Mouse (Mus musculus): Measurements from ENCODE around the gene Timm9. TPM values are rescaled to one million over a fixed set of nuclear protein-coding genes. Genes with fewer than 3 reads are reported as not detected.
"Not testable (repeated sequence)": the region's sequence is repeated elsewhere in the genome, so short reads cannot be mapped to it uniquely, and the experiment has no call there.

The Timm9 gene
- total and polyA plus RNA-seq, 3 experiments = 68.4 to 147 TPM; not detected in 1

GRCm38 (mm10) chr12:71113074-71113473 is 23.4 kb downstream of the Timm9 start (continued):
- TF ChIP-seq TCF12 (IDR thresholded peaks at IDR 0.05; ENCODE audit: low read depth, low read length) = peak; percentile 24; the same call in 1 of the 2 replicates
- peak; percentile 17; the same call in 1 of the 2 replicates for TF ChIP-seq HCFC1 (IDR thresholded peaks at IDR 0.05; ENCODE audit: low read depth, low read length)

GRCm38 (mm10) chr12:71111331-71111730 is 25.2 kb downstream of the Timm9 start, which contains the start of gene Tomm20l:
TSS of gene Tomm20l (plus strand) at chr12:71111428.
- H3K27me3 ChIP-seq (ENCODE audit: control insufficient read depth in 1 of 2, insufficient read depth in 2 of 2, low read length in 2 of 2) = no peaks in the 10 kb centered on the region
- no peak within 1 kb of the TSS for H3K4me3 ChIP-seq (ENCODE audit: control insufficient read depth in 1 of 2, insufficient read depth in 1 of 2, low read depth in 2 of 2, low read length in 2 of 2)
- H3K36me3 ChIP-seq (ENCODE audit: control insufficient read depth in 1 of 2, insufficient read depth in 2 of 2, low read length in 2 of 2) = peaks cover 0 to 6% of the 10 kb centered on the region in 2 experiments; a peak in 2 of 4 replicates
- H3K27ac ChIP-seq (ENCODE audit: control insufficient read depth, low read depth, low read length) = no peak within 1 kb of the TSS
- peaks cover 7 to 15% of the 10 kb centered on the region in 2 experiments for H3K4me1 ChIP-seq (ENCODE audit: control insufficient read depth in 1 of 2, insufficient read depth in 2 of 2, low read length in 2 of 2)
- H3K9me3 ChIP-seq (replicated peaks; ENCODE audit: insufficient read depth, low read length) = no peaks in the 10 kb centered on the region
- H3K79me2 ChIP-seq (ENCODE audit: control insufficient read depth, insufficient read depth, low read length, poor library complexity) = no peaks in the 10 kb centered on the region
- no peak for DNase-seq (ENCODE audit: low read depth, low spot score)
- no peak for TF ChIP-seq TBP (IDR thresholded peaks at IDR 0.05; ENCODE audit: low read depth, low read length)
- H3K9ac ChIP-seq (ENCODE audit: control insufficient read depth, low read depth, low read length, poor library complexity, severe bottlenecking) = no peak within 1 kb of the TSS

- no peak overlapping the region for H3K9ac ChIP-seq (ENCODE audit: control insufficient read depth, low read depth, low read length, poor library complexity, severe bottlenecking)
- DNase-seq (ENCODE audit: low read depth, low spot score) = no peak
- peaks cover 0 to 2% of the 10 kb centered on the region in 2 experiments; a peak in 1 of 4 replicates for H3K36me3 ChIP-seq (ENCODE audit: control insufficient read depth in 1 of 2, insufficient read depth in 2 of 2, low read length in 2 of 2)
- no peaks in the 10 kb centered on the region for H3K9me3 ChIP-seq (replicated peaks; ENCODE audit: insufficient read depth, low read length)
- H3K4me1 ChIP-seq (ENCODE audit: control insufficient read depth in 1 of 2, insufficient read depth in 2 of 2, low read length in 2 of 2) = 0 out of 4 replicates have a peak, but pooled peaks cover 0 to 2% of the 10 kb centered on the region in 2 experiments
- no peak overlapping the region for H3K4me3 ChIP-seq (ENCODE audit: control insufficient read depth in 1 of 2, insufficient read depth in 1 of 2, low read depth in 2 of 2, low read length in 2 of 2)
- H3K27ac ChIP-seq (ENCODE audit: control insufficient read depth, low read depth, low read length) = no peak overlapping the region
- TF ChIP-seq ZKSCAN1 (IDR thresholded peaks at IDR 0.05; ENCODE audit: low read depth, low read length) (no peak), MXI1 (IDR thresholded peaks at IDR 0.05; ENCODE audit: low read depth, low read length) (no peak), JUND (IDR thresholded peaks at IDR 0.05; ENCODE audit: low read depth, low read length) (no peak), RCOR1 (IDR thresholded peaks at IDR 0.05; ENCODE audit: low read depth, low read length) (no peak)
- H3K27me3 ChIP-seq (ENCODE audit: control insufficient read depth in 1 of 2, insufficient read depth in 2 of 2, low read length in 2 of 2) = no peaks in the 10 kb centered on the region
- no peaks in the 10 kb centered on the region for H3K79me2 ChIP-seq (ENCODE audit: control insufficient read depth, insufficient read depth, low read length, poor library complexity)
Observed at GRCm38 (mm10) chr12:71107216-71107771, 29.2 kb downstream of the Timm9 start.

- H3K4me3 ChIP-seq (ENCODE audit: control insufficient read depth in 1 of 2, insufficient read depth in 1 of 2, low read depth in 2 of 2, low read length in 2 of 2); H3K27me3 ChIP-seq (ENCODE audit: control insufficient read depth in 1 of 2, insufficient read depth in 2 of 2, low read length in 2 of 2); H3K9me3 ChIP-seq (replicated peaks; ENCODE audit: insufficient read depth, low read length); H3K36me3 ChIP-seq (ENCODE audit: control insufficient read depth in 1 of 2, insufficient read depth in 2 of 2, low read length in 2 of 2); H3K9ac ChIP-seq (ENCODE audit: control insufficient read depth, low read depth, low read length, poor library complexity, severe bottlenecking); H3K79me2 ChIP-seq (ENCODE audit: control insufficient read depth, insufficient read depth, low read length, poor library complexity); H3K27ac ChIP-seq (ENCODE audit: control insufficient read depth, low read depth, low read length); H3K4me1 ChIP-seq (ENCODE audit: control insufficient read depth in 1 of 2, insufficient read depth in 2 of 2, low read length in 2 of 2): not testable (repeated sequence)
- DNase-seq (ENCODE audit: low read depth, low spot score) = peak; percentile 68
- peak; percentile 98 for TF ChIP-seq TBP (IDR thresholded peaks at IDR 0.05; ENCODE audit: low read depth, low read length)
- TF ChIP-seq GATA1 (IDR thresholded peaks at IDR 0.05; ENCODE audit: low read depth, low read length) = peak; percentile 39; the same call in 1 of the 2 replicates
Observed at GRCm38 (mm10) chr12:71104275-71104674, 32.2 kb downstream of the Timm9 start.
